Mouse (Mus musculus) left cerebral cortex, adult 2 months (tissue): ENCODE results near the gene Mepce. TPM values are rescaled to one million over a fixed set of nuclear protein-coding genes. Genes with fewer than 3 reads are reported as not detected.
"Not testable (repeated sequence)": the region's sequence is repeated elsewhere in the genome, so short reads cannot be mapped to it uniquely, and the experiment has no call there.

ENCODE experiments used
- DNase-seq, 2 experiments: peaks; one replicate each; pipeline ENCODE4 v3.0.0; 2021 to 2022; ENCODE audit warnings: low spot score in 2 of 2, mixed read lengths in 1 of 2; ENCODE audit errors: extremely low spot score in 1 of 2
- H3K27ac ChIP-seq: fragments of 200-600 bp; 2 replicates; pipeline ENCODE4 v1.8.1; 2022
- H3K4me3 ChIP-seq: fragments of 200-600 bp; 2 replicates; pipeline ENCODE4 v1.8.1; 2022
- CTCF ChIP-seq: fragments of 200-600 bp; IDR thresholded peaks from 2 replicates; pipeline ENCODE4 v1.8.1; 2022; ENCODE audit warnings: antibody characterized with exemption, mild to moderate bottlenecking, moderate library complexity
- intact Hi-C: fragments of 180-260 bp; cut with DNase I; formaldehyde crosslinking; loops from one replicate; pipeline ENCODE4 v1.15.1; 2025
- total RNA-seq, 2 experiments: library from RNA; stranded (reverse); gene quantifications; 2 replicates each; pipeline ENCODE4 v1.2.3; 2021

The Mepce gene
- total RNA-seq, 2 experiments from 2014 or later = 40.1 to 45.2 TPM

GRCm38 (mm10) chr5:137756106-137756505 lies 31.3 kb downstream of the Mepce start:
- Histone ChIP-seq H3K27ac (no peak overlapping the region; the same call in 1 of the 2 replicates), H3K4me3 (no peak overlapping the region)
- no peak for DNase-seq
- intact Hi-C loops = no loop called here
- TF ChIP-seq CTCF = no peak

- TF ChIP-seq CTCF = no peak
- intact Hi-C loops = no loop called here
- H3K4me3 ChIP-seq = no peak overlapping the region
- no peak overlapping the region; the same call in 1 of the 2 replicates for H3K27ac ChIP-seq
- DNase-seq = no peak
Observed at GRCm38 (mm10) chr5:137755425-137755824, 32.0 kb downstream of the Mepce start.

DNA sequence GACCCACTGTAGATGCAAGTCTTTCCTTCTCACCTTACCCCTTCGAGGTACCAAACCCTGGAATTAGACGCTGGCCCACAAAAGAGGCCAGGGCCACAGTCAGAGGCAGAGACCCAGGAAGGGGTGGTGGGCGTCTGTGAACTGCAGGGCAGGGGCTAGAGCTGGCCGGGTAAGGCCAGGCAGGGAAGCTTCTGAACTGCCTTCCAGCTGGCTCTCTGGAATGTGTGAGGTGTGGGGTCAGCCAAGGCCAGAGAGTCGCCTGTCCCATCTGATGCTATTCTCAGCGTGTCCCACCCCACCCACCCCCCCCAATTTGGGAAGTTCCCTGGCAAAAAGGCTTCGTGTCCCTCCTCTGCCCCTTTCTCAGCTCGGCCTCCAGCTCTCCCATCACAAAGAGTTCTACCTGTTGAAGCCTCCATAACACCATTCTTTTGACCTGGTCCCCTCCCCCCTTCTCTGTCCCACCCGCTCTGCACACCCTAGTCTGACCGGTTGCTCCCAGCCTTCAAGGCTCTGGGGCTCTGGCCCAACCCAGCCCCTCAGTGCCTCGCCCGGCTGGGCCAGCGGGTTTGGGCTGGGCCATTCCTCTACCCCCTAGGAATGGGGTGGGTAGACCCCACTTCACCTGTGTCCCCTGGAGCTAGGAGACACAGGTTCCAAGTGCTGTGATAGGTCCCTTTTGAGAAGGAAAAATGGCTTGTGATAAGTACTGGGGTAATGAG lies 34.2 kb downstream of the Mepce start:
- no peak overlapping the region for H3K27ac ChIP-seq
- DNase-seq = no peak
- intact Hi-C loops = no loop called here
- TF ChIP-seq CTCF = no peak
- H3K4me3 ChIP-seq = no peak overlapping the region

DNA sequence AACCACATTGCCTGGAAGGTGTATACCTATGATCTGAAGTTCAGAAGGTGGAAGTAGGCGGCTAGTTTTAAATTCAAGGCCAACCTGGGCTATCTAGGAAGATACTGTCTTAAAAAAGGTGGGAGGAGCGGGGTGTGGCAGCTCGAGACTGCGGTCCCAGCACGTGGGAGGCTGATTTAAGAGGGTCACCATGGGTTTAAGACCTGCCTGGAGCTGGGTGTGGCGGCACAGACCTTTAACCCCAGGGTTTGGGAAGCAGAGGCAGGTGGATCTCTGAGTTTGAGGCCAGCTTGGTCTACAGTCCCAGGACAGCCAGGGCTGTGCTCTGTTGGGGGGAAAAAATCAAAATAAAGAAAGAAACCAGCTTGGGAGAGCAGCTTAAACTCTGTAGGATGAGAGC lies 35.5 kb downstream of the Mepce start:
- no peak overlapping the region for H3K4me3 ChIP-seq
- TF ChIP-seq CTCF = no peak
- intact Hi-C loops = no loop called here
- H3K27ac ChIP-seq = no peak overlapping the region
- no peak for DNase-seq

DNA sequence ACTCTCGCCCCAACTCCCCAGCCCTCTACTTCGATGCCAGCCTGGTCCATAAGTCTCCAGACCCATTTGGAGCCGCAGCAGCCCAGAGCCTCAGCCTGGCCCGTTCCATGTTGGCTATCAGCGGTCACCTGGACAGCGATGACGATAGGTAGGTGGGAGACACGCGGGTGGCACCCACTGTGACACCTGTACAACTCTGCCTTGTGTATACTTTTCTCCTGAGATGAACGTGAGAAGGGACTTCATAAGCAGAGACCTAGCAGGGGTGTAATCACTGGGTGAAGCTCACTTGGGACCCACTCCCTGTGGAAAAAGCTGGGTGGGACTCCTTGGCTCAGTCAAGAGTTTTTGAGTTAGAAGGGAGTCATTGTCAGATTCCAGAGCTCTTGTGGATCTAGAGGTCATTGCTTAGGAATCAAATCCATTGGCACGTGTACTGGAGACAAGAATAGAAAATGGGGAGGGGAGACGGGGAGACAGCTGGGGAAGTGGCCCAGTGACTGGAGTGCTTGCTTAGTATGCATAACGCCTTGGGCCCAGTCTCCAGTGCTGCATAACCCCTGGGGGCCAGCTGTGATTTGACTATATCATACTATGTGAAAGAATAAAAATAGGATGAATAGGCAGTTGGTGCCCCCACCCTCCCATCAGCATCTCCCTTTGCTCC lies 36.1 kb downstream of the Mepce start:
- Histone ChIP-seq H3K27ac (no peak overlapping the region), H3K4me3 (no peak overlapping the region)
- no peak for DNase-seq
- TF ChIP-seq CTCF = no peak
- intact Hi-C loops = no loop called here

DNA sequence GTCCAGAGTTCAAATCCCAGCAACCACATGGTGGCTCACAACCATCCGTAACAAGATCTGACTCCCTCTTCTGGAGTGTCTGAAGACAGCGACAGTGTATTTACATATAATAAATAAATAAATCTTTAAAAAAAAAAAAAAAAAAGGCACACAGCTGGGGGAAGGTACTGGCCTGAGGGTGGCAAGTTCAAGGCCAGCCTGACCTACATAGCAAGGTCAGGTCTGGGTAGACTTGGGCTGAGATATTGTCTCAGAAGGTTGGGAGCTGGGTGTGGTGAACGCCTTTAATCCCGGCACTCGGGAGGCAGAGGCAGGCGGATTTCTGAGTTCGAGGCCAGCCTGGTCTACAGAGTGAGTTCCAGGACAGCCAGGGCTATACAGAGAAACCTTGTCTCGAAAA lies 37.2 kb downstream of the Mepce start:
- H3K27ac ChIP-seq, H3K4me3 ChIP-seq, DNase-seq, intact Hi-C loops: not testable (repeated sequence)

DNA sequence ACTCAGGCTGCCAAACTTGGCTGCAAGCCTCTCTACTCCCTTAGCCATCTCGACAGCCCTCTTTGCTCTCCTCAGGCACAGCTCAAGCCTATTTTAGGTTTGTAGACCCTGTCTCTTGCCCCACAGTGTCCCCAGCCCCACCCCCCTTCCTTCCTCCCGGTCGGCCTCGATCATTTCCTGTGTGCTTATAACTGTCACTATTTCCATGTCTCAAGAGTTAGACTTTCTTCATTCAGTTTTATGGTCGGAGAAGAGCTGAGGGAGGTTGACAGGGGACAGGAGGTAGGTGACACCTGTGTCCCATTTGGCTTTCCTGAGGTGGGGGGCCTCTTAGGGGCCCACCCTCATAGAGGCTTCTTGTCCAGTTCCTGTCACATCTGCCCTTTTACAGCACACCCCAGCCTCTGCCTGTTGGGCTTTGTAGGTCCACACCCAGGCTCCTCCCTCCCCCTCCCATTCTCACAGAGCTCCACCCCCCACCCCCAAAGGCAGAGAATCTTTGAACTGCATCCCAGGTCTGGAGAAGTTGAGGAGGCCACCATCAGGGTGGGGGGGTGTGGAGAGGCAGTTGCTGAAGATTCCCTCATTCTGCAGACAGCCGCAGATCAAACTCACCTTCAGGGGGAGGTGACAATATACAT lies 38.1 kb downstream of the Mepce start:
- no peak for TF ChIP-seq CTCF
- Histone ChIP-seq H3K27ac (no peak overlapping the region), H3K4me3 (no peak overlapping the region)
- intact Hi-C loops = loop anchor here (5.0 kb wide), 2 partner anchors 217 to 237 kb away; partner anchors contain the start of genes Epo and Gnb2
- no peak for DNase-seq

DNA sequence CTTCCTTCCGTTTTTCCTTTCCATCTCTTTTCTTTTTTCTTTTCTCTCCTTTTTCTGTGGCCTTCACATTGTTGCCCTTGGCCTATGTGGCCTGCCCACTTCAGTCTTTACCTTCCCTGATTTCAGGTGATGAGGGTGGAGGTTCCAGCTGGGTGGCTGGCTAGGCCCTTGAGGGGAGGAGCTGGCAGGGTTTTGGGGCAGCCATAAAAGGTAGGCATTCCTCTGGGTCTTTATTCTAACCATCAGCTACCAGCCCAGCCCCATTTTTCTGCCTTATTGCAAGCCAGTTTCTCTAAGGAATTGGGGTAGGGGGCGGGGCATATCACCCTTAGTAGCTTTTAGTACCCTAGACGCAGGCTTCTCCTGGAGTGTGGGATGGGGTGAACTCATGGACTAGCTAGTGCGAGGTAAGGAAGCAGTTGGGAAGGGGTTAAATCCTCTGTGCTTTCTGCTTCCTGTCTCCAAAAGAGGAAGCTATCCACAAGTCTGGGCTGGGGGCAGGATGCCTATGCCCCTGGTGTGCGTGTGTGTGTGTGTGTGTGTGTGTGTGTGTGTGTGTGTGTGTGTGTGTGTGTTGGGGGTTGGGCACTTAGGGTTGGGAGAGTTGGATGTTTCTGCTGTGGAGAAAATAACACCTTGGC lies 39.2 kb downstream of the Mepce start:
- no peak for TF ChIP-seq CTCF
- intact Hi-C loops = loop anchor here (5.0 kb wide), 2 partner anchors 216 to 236 kb away; partner anchors contain the start of genes Epo and Gnb2
- DNase-seq = no peak
- peak overlapping the region; percentile 28 for H3K4me3 ChIP-seq
- H3K27ac ChIP-seq = no peak overlapping the region

DNA sequence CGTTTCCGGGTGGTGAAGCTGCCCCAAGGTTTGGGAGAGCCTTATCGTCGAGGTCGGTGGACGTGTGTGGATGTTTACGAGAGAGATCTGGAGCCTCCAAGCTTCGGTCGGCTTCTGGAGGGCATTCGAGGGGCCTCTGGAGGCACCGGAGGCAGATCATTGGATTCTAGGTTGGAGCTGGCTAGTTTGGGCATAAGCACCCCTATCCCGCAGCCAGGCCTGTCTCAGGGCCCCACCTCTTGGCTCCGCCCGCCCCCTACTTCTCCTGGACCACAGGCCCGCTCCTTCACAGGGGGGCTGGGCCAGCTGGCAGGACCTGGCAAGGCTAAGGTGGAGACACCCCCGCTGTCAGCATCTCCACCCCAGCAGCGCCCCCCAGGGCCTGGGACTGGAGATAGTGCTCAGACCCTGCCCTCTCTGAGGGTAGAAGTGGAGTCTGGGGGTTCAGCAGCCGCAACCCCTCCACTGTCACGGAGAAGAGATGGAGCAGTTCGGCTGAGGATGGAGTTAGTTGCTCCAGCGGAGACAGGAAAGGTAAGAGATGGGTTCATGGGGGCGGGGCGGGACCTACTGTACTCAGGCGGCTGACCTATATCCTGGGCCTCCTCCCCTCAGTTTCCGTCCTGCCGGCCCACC lies 40.0 kb downstream of the Mepce start:
- Histone ChIP-seq H3K27ac (peak overlapping the region; percentile 66), H3K4me3 (peak overlapping the region; percentile 77)
- intact Hi-C loops = loop anchor here (5.0 kb wide), 2 partner anchors 215 to 235 kb away; partner anchors contain the start of genes Epo and Gnb2
- TF ChIP-seq CTCF = no peak; the same call in 1 of the 2 replicates
- peak in 1 of 2 experiments; percentile 29 for DNase-seq

- no peak for TF ChIP-seq CTCF
- Histone ChIP-seq H3K4me3 (peak overlapping the region; percentile 77), H3K27ac (peak overlapping the region; percentile 66)
- intact Hi-C loops = loop anchor here (5.0 kb wide), 2 partner anchors 215 to 235 kb away; partner anchors contain the start of genes Epo and Gnb2
- DNase-seq = no peak
Observed at GRCm38 (mm10) chr5:137746851-137747325, 40.6 kb downstream of the Mepce start.

DNA sequence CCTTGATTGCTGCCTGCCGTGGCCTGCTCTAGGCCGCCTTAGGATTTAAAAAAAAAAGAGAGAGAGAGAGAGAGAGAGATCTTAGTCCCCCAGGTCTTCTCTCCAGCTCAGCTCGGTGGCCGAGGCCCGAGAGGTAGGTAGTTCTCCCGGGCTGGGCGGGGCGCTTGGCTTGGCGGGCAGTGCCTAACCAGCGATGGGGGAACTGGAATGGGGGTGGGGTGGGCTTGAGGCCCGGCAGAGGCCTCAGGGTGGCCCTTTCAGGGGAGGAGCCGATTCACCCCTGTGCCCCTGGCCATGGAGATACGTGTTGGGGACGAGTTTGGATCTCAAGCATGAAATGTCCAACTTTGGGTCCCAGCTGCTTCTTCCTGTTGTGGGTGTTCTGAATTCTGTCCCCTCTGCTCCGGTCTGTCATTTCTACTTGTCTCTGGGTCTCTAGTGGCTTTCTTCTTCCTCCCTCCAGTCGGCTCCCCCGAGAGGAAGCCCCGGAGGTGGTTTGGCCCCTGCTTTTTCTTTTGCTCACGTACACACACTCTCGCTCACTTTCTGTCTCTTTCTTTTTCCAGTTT lies 41.1 kb downstream of the Mepce start:
- DNase-seq = peak in 1 of 2 experiments; percentile 46
- intact Hi-C loops = loop anchor here (5.0 kb wide), 2 partner anchors 214 to 234 kb away; partner anchors contain the start of genes Epo and Gnb2
- TF ChIP-seq CTCF = no peak

More for the DNA sequence above, 41.1 kb downstream of the Mepce start:
- peak overlapping the region; percentile 77 for H3K4me3 ChIP-seq
- H3K27ac ChIP-seq = peak overlapping the region; percentile 66
